Mouse (Mus musculus) heart, adult 8-10 months (tissue): ENCODE results near the gene Rnf217. TPM values are rescaled to one million over a fixed set of nuclear protein-coding genes. Genes with fewer than 3 reads are reported as not detected.

Experiments
- DNase-seq: peaks from one replicate; pipeline ENCODE4 v3.0.0; 2022; ENCODE audit warnings: low spot score
- total RNA-seq, 4 experiments: library from RNA; stranded (reverse); gene quantifications; 2 replicates each; pipeline ENCODE4 v1.2.4; 2022

Gene Rnf217
- total RNA-seq, 4 experiments from 2014 or later: 3.7 to 4.5 (median 4.0) TPM

GRCm38 (mm10) chr10:31501644-31502043 is 107.3 kb downstream of the Rnf217 start:
- no peak for DNase-seq

- DNase-seq: no peak
These were observed 112.1 kb downstream of the Rnf217 start for GRCm38 (mm10) chr10:31496931-31497330.

GRCm38 (mm10) chr10:31495826-31496225 is 113.2 kb downstream of the Rnf217 start:
- DNase-seq: no peak

GRCm38 (mm10) chr10:31494296-31494695 is 114.7 kb downstream of the Rnf217 start:
- DNase-seq: no peak

- DNase-seq: no peak
These were observed 141.7 kb downstream of the Rnf217 start for GRCm38 (mm10) chr10:31467043-31467898.

- peak; percentile 26 for DNase-seq
These were observed 143.0 kb downstream of the Rnf217 start for GRCm38 (mm10) chr10:31465840-31466541.

- DNase-seq: no peak
These were observed 143.6 kb downstream of the Rnf217 start for GRCm38 (mm10) chr10:31465424-31465823.

GRCm38 (mm10) chr10:31463044-31463443 is 145.9 kb downstream of the Rnf217 start:
- DNase-seq: no peak

GRCm38 (mm10) chr10:31456806-31457205 is 152.2 kb downstream of the Rnf217 start:
- DNase-seq: no peak

- DNase-seq: no peak
These were observed 161.9 kb downstream of the Rnf217 start for GRCm38 (mm10) chr10:31447083-31447482.

GRCm38 (mm10) chr10:31445291-31446124 is 163.5 kb downstream of the Rnf217 start, which contains the start of gene Tpd52l1:
Gene Tpd52l1 (minus strand): TSS chr10:31445958.
- DNase-seq: peak; percentile 54

GRCm38 (mm10) chr10:31444206-31444605 is 164.8 kb downstream of the Rnf217 start:
- DNase-seq: no peak

Other genes starting within 250 kb of the Rnf217 start
- 10 to 100 TPM in 1 of 4 experiments, 1 to 10 TPM in 3; 5.5 to 10.4 (median 9.0) TPM for gene Tpd52l1, start 163.2 kb downstream of the Rnf217 start, total RNA-seq